Mouse (Mus musculus) cerebellum, postnatal 4 days (tissue): ENCODE measurements at regions not wholly inside any gene's neighbourhood (a gene's known extent, or its start where the extent isn't known, plus 50 kb on each side); places are given as distances from the start of the nearest gene placed in this dataset.
A peak's percentile ranks its signal among the peaks of the same experiment; 100 is the strongest.

Experiments used
- DNase-seq, 2 experiments: peaks; one replicate each; pipeline ENCODE4 v3.0.0; 2022; ENCODE audit warnings: low spot score in 2 of 2, mixed read lengths in 1 of 2

- DNase-seq: no peak
These were observed 320.4 kb downstream of the Synb start for GRCm38 (mm10) chr14:68973636-68974101.

- peak in 1 of 2 experiments; percentile 61 for DNase-seq
These were observed 327.3 kb downstream of the Synb start for GRCm38 (mm10) chr14:68966758-68967157.

GRCm38 (mm10) chr14:68954577-68955460, 339.3 kb downstream of the Synb start:
- no peak for DNase-seq

- no peak for DNase-seq
These were observed 348.2 kb downstream of the Synb start for GRCm38 (mm10) chr14:68945906-68946305.

GRCm38 (mm10) chr14:68945434-68945833, 348.7 kb downstream of the Synb start:
- DNase-seq: no peak

- no peak for DNase-seq
These were observed 352.3 kb downstream of the Synb start for GRCm38 (mm10) chr14:68941759-68942158.

GRCm38 (mm10) chr14:68941132-68941690, 352.9 kb downstream of the Synb start:
- DNase-seq: no peak

- no peak for DNase-seq
These were observed 358.8 kb downstream of the Synb start for GRCm38 (mm10) chr14:68935303-68935662.

GRCm38 (mm10) chr14:68934611-68935302, 359.3 kb downstream of the Synb start:
- DNase-seq: peak in 1 of 2 experiments; percentile 40

- DNase-seq: no peak
These were observed 366.3 kb downstream of the Synb start for GRCm38 (mm10) chr14:68927814-68928213.

- DNase-seq: peak; percentile 51 to 93
These were observed 371.0 kb downstream of the Synb start for GRCm38 (mm10) chr14:68923054-68923453.

GRCm38 (mm10) chr14:68922035-68922434, 372.1 kb downstream of the Synb start:
- DNase-seq: no peak

GRCm38 (mm10) chr14:68918526-68919045, 375.5 kb downstream of the Synb start:
- DNase-seq: no peak

GRCm38 (mm10) chr14:68899921-68900320, 394.2 kb downstream of the Synb start:
- no peak for DNase-seq

- DNase-seq: no peak
These were observed 416.9 kb downstream of the Synb start for GRCm38 (mm10) chr14:68877171-68877570.

GRCm38 (mm10) chr14:68861071-68861470, 433.0 kb downstream of the Synb start:
- no peak for DNase-seq

GRCm38 (mm10) chr14:68857948-68858347, 436.2 kb downstream of the Synb start:
- no peak for DNase-seq

- DNase-seq: no peak
These were observed 445.6 kb downstream of the Synb start for GRCm38 (mm10) chr14:68848506-68848905.

- no peak for DNase-seq
These were observed 446.5 kb downstream of the Synb start for GRCm38 (mm10) chr14:68847609-68848008.

GRCm38 (mm10) chr14:68820241-68820640, 473.9 kb downstream of the Synb start:
- DNase-seq: no peak

- DNase-seq: no peak
These were observed 485.1 kb downstream of the Synb start for GRCm38 (mm10) chr14:68808976-68809375.

GRCm38 (mm10) chr14:68807918-68808317, 486.2 kb downstream of the Synb start:
- DNase-seq: no peak
